Mouse (Mus musculus): ENCODE results near the gene Fbxo48. TPM values are rescaled to one million over a fixed set of nuclear protein-coding genes. Genes with fewer than 3 reads are reported as not detected.

Fbxo48 gene
- total RNA-seq, 1 experiment, result 2.9 TPM

- no peak overlapping the region for H3K9ac ChIP-seq (ENCODE audit: insufficient read depth, low read depth, low read length, poor library complexity, severe bottlenecking)
- in situ Hi-C loops (cut with MboI; ENCODE audit: low sequenced_read_pairs in 2 of 2, unreplicated experiment in 2 of 2), result no loop called here
- H3K4me3 ChIP-seq (ENCODE audit: insufficient read depth in 1 of 2, low read depth in 1 of 2, low read length in 2 of 2, poor library complexity in 1 of 2, severe bottlenecking in 1 of 2), result no peak overlapping the region
- no peak overlapping the region for H3K27ac ChIP-seq (ENCODE audit: insufficient read depth, low read depth, low read length, poor library complexity, severe bottlenecking)
- H3K9me3 ChIP-seq (ENCODE audit: control insufficient read depth, insufficient read depth, low read depth, low read length), result no peaks in the 10 kb centered on the region
- no peaks in the 10 kb centered on the region for H3K36me3 ChIP-seq (ENCODE audit: control insufficient read depth, insufficient read depth, low read length, poor library complexity, severe bottlenecking)
- H3K4me1 ChIP-seq (ENCODE audit: control insufficient read depth in 2 of 2, insufficient read depth in 2 of 2, low read length in 2 of 2, poor library complexity in 1 of 2), result no peaks in the 10 kb centered on the region
- DNase-seq (ENCODE audit: low read depth, low spot score), result no peak
- TF ChIP-seq MAFK (IDR thresholded peaks at IDR 0.05; ENCODE audit: insufficient read depth, low read depth, low read length), result no peak
- no peak for TF ChIP-seq ZC3H11A (IDR thresholded peaks at IDR 0.05; ENCODE audit: borderline replicate concordance, low read depth, low read length)
Observed at GRCm38 (mm10) chr11:17000353-17001334, 49.5 kb downstream of the Fbxo48 start.

- no peaks in the 10 kb centered on the region for H3K36me3 ChIP-seq (ENCODE audit: control insufficient read depth, insufficient read depth, low read length, poor library complexity, severe bottlenecking)
- no peaks in the 10 kb centered on the region for H3K4me1 ChIP-seq (ENCODE audit: control insufficient read depth in 2 of 2, insufficient read depth in 2 of 2, low read length in 2 of 2, poor library complexity in 1 of 2)
- H3K9ac ChIP-seq (ENCODE audit: insufficient read depth, low read depth, low read length, poor library complexity, severe bottlenecking), result no peak overlapping the region
- H3K27ac ChIP-seq (ENCODE audit: insufficient read depth, low read depth, low read length, poor library complexity, severe bottlenecking), result no peak overlapping the region
- in situ Hi-C loops (cut with MboI; ENCODE audit: low sequenced_read_pairs in 2 of 2, unreplicated experiment in 2 of 2), result no loop called here
- TF ChIP-seq ZNF384 (IDR thresholded peaks at IDR 0.05; ENCODE audit: low read depth, low read length), result no peak
- TF ChIP-seq HCFC1 (IDR thresholded peaks at IDR 0.05; ENCODE audit: borderline replicate concordance, insufficient read depth, low read length), result no peak
- no peak for TF ChIP-seq MAFK (IDR thresholded peaks at IDR 0.05; ENCODE audit: insufficient read depth, low read depth, low read length)
- no peak for TF ChIP-seq CHD2 (IDR thresholded peaks at IDR 0.05; ENCODE audit: low read depth, low read length)
- TF ChIP-seq ZC3H11A (IDR thresholded peaks at IDR 0.05; ENCODE audit: borderline replicate concordance, low read depth, low read length), result no peak
- DNase-seq (ENCODE audit: low read depth, low spot score), result no peak
- no peaks in the 10 kb centered on the region for H3K9me3 ChIP-seq (ENCODE audit: control insufficient read depth, insufficient read depth, low read depth, low read length)
- no peak overlapping the region for H3K4me3 ChIP-seq (ENCODE audit: insufficient read depth in 1 of 2, low read depth in 1 of 2, low read length in 2 of 2, poor library complexity in 1 of 2, severe bottlenecking in 1 of 2)
Observed at GRCm38 (mm10) chr11:17002739-17003373, 51.7 kb downstream of the Fbxo48 start.

- in situ Hi-C loops (cut with MboI; ENCODE audit: low sequenced_read_pairs in 2 of 2, unreplicated experiment in 2 of 2), result no loop called here
- H3K4me1 ChIP-seq (ENCODE audit: control insufficient read depth in 2 of 2, insufficient read depth in 2 of 2, low read length in 2 of 2, poor library complexity in 1 of 2), result no peaks in the 10 kb centered on the region
- no peak overlapping the region for H3K9ac ChIP-seq (ENCODE audit: insufficient read depth, low read depth, low read length, poor library complexity, severe bottlenecking)
- no peaks in the 10 kb centered on the region for H3K9me3 ChIP-seq (ENCODE audit: control insufficient read depth, insufficient read depth, low read depth, low read length)
- TF ChIP-seq ZC3H11A (IDR thresholded peaks at IDR 0.05; ENCODE audit: borderline replicate concordance, low read depth, low read length) (no peak), ZNF384 (IDR thresholded peaks at IDR 0.05; ENCODE audit: low read depth, low read length) (no peak), HCFC1 (IDR thresholded peaks at IDR 0.05; ENCODE audit: borderline replicate concordance, insufficient read depth, low read length) (no peak), CHD2 (IDR thresholded peaks at IDR 0.05; ENCODE audit: low read depth, low read length) (no peak), MAFK (IDR thresholded peaks at IDR 0.05; ENCODE audit: insufficient read depth, low read depth, low read length) (no peak)
- no peak overlapping the region for H3K4me3 ChIP-seq (ENCODE audit: insufficient read depth in 1 of 2, low read depth in 1 of 2, low read length in 2 of 2, poor library complexity in 1 of 2, severe bottlenecking in 1 of 2)
- no peaks in the 10 kb centered on the region for H3K36me3 ChIP-seq (ENCODE audit: control insufficient read depth, insufficient read depth, low read length, poor library complexity, severe bottlenecking)
- no peak overlapping the region for H3K27ac ChIP-seq (ENCODE audit: insufficient read depth, low read depth, low read length, poor library complexity, severe bottlenecking)
- DNase-seq (ENCODE audit: low read depth, low spot score), result no peak
Observed at GRCm38 (mm10) chr11:17003757-17004156, 52.6 kb downstream of the Fbxo48 start.

Other genes with a start within 250 kb of the Fbxo48 start
- gene Egfr, start 199.2 kb upstream of the Fbxo48 start, total RNA-seq (2012; rRNA removed), result 18.6 and 22.2 TPM in 2 replicates
- gene Cnrip1, start 100.2 kb downstream of the Fbxo48 start, total RNA-seq (2012; rRNA removed), result 0.48 and 0.49 TPM in 2 replicates
- 0.05 and 0.54 TPM in 2 replicates for gene Plek, start 101.0 kb downstream of the Fbxo48 start, total RNA-seq (2012; rRNA removed)
- 19.1 and 32.9 TPM in 2 replicates for gene Ppp3r1, start 207.9 kb downstream of the Fbxo48 start, total RNA-seq (2012; rRNA removed)
- gene Wdr92, start 230.7 kb downstream of the Fbxo48 start, total RNA-seq (2012; rRNA removed), result 20.3 and 31.5 TPM in 2 replicates